Mouse (Mus musculus): ENCODE measurements around the gene Ccdc92b. TPM values are rescaled to one million over a fixed set of nuclear protein-coding genes. Genes with fewer than 3 reads are reported as not detected.

The Ccdc92b gene
- polyA plus RNA-seq, 1 experiment from 2014 or later = 0.74 TPM

- Histone ChIP-seq H3K4me2 (ENCODE audit: low read depth, low read length) (peak overlapping the region; percentile 92), H3K27ac (replicated peaks; ENCODE audit: low read depth, low read length) (peak overlapping the region; percentile 47; the same call in 1 of the 2 replicates), H3K4me3 (ENCODE audit: low read depth, low read length) (peak overlapping the region; percentile 98), H3K27me3 (ENCODE audit: control insufficient read depth, insufficient read depth, low read length) (no peaks in the 10 kb centered on the region), H3K4me1 (ENCODE audit: control insufficient read depth, insufficient read depth, low read length) (peaks cover 5% of the 10 kb centered on the region; the same call in 1 of the 2 replicates), H3K9ac (replicated peaks; ENCODE audit: low read length) (peak overlapping the region; percentile 82), H3K36me3 (replicated peaks; ENCODE audit: control insufficient read depth, insufficient read depth, low read depth, low read length) (no peaks in the 10 kb centered on the region), H3K9me3 (replicated peaks; ENCODE audit: control insufficient read depth, low read length) (no peaks in the 10 kb centered on the region)
- 2% methylated on average over 46 of the region's 53 CpGs for WGBS
- DNase-seq (ENCODE audit: low spot score) = peak; percentile 11
- 0 out of 2 replicates have a peak, but pooled peaks have one; percentile 11 for ATAC-seq (replicated peaks; ENCODE audit: insufficient number of reproducible peaks, low FRiP score, low TSS enrichment, low read depth)
These were observed 30.5 kb downstream of the Ccdc92b start for GRCm38 (mm10) chr11:74649647-74650551.

- H3K4me1 ChIP-seq (ENCODE audit: control insufficient read depth, insufficient read depth, low read length) = peaks cover 5% of the 10 kb centered on the region; the same call in 1 of the 2 replicates
- H3K4me3 ChIP-seq (ENCODE audit: low read depth, low read length) = peak overlapping the region; percentile 98
- DNase-seq (ENCODE audit: low spot score) (no peak), ATAC-seq (replicated peaks; ENCODE audit: insufficient number of reproducible peaks, low FRiP score, low TSS enrichment, low read depth) (no peak)
- H3K27me3 ChIP-seq (ENCODE audit: control insufficient read depth, insufficient read depth, low read length) = no peaks in the 10 kb centered on the region
- H3K36me3 ChIP-seq (replicated peaks; ENCODE audit: control insufficient read depth, insufficient read depth, low read depth, low read length) = no peaks in the 10 kb centered on the region
- no peak overlapping the region for H3K27ac ChIP-seq (replicated peaks; ENCODE audit: low read depth, low read length)
- H3K4me2 ChIP-seq (ENCODE audit: low read depth, low read length) = peak overlapping the region; percentile 92
- WGBS = 65% methylated on average over 4 of the region's 4 CpGs
- peak overlapping the region; percentile 27; the same call in 1 of the 2 replicates for H3K9ac ChIP-seq (replicated peaks; ENCODE audit: low read length)
- no peaks in the 10 kb centered on the region for H3K9me3 ChIP-seq (replicated peaks; ENCODE audit: control insufficient read depth, low read length)
These were observed 31.2 kb downstream of the Ccdc92b start for GRCm38 (mm10) chr11:74650576-74651100.

GRCm38 (mm10) chr11:74652791-74653191, 33.4 kb downstream of the Ccdc92b start:
- Histone ChIP-seq H3K27ac (replicated peaks; ENCODE audit: low read depth, low read length) (no peak overlapping the region), H3K4me2 (ENCODE audit: low read depth, low read length) (no peak overlapping the region), H3K4me1 (ENCODE audit: control insufficient read depth, insufficient read depth, low read length) (peaks cover 5% of the 10 kb centered on the region; the same call in 1 of the 2 replicates), H3K27me3 (ENCODE audit: control insufficient read depth, insufficient read depth, low read length) (no peaks in the 10 kb centered on the region), H3K4me3 (ENCODE audit: low read depth, low read length) (no peak overlapping the region), H3K9ac (replicated peaks; ENCODE audit: low read length) (no peak overlapping the region), H3K9me3 (replicated peaks; ENCODE audit: control insufficient read depth, low read length) (no peaks in the 10 kb centered on the region), H3K36me3 (replicated peaks; ENCODE audit: control insufficient read depth, insufficient read depth, low read depth, low read length) (peaks cover 6% of the 10 kb centered on the region)
- 86% methylated on average over 4 of the region's 4 CpGs for WGBS
- ATAC-seq (replicated peaks; ENCODE audit: insufficient number of reproducible peaks, low FRiP score, low TSS enrichment, low read depth) = no peak
- no peak for DNase-seq (ENCODE audit: low spot score)

GRCm38 (mm10) chr11:74653385-74653784, 34.0 kb downstream of the Ccdc92b start:
- Histone ChIP-seq H3K4me1 (ENCODE audit: control insufficient read depth, insufficient read depth, low read length) (peaks cover 5% of the 10 kb centered on the region; the same call in 1 of the 2 replicates), H3K9ac (replicated peaks; ENCODE audit: low read length) (peak overlapping the region; percentile 18; the same call in 1 of the 2 replicates), H3K4me2 (ENCODE audit: low read depth, low read length) (no peak overlapping the region), H3K27ac (replicated peaks; ENCODE audit: low read depth, low read length) (no peak overlapping the region), H3K9me3 (replicated peaks; ENCODE audit: control insufficient read depth, low read length) (no peaks in the 10 kb centered on the region), H3K27me3 (ENCODE audit: control insufficient read depth, insufficient read depth, low read length) (no peaks in the 10 kb centered on the region), H3K4me3 (ENCODE audit: low read depth, low read length) (no peak overlapping the region), H3K36me3 (replicated peaks; ENCODE audit: control insufficient read depth, insufficient read depth, low read depth, low read length) (peaks cover 10% of the 10 kb centered on the region)
- DNase-seq (ENCODE audit: low spot score) (no peak), ATAC-seq (replicated peaks; ENCODE audit: insufficient number of reproducible peaks, low FRiP score, low TSS enrichment, low read depth) (no peak)
- WGBS = 57% methylated on average over 6 of the region's 6 CpGs

- no peak overlapping the region for H3K27ac ChIP-seq (replicated peaks; ENCODE audit: low read depth, low read length)
- no peak for DNase-seq (ENCODE audit: low spot score)
These were observed 36.5 kb downstream of the Ccdc92b start for GRCm38 (mm10) chr11:74655941-74656340.

GRCm38 (mm10) chr11:74660336-74660735, 40.9 kb downstream of the Ccdc92b start:
- 92% methylated on average over 13 of the region's 13 CpGs for WGBS
- no peak overlapping the region for H3K4me2 ChIP-seq (ENCODE audit: low read depth, low read length)
- no peak overlapping the region for H3K9ac ChIP-seq (replicated peaks; ENCODE audit: low read length)
- no peaks in the 10 kb centered on the region for H3K27me3 ChIP-seq (ENCODE audit: control insufficient read depth, insufficient read depth, low read length)
- DNase-seq (ENCODE audit: low spot score) (no peak), ATAC-seq (replicated peaks; ENCODE audit: insufficient number of reproducible peaks, low FRiP score, low TSS enrichment, low read depth) (no peak)
- no peak overlapping the region for H3K27ac ChIP-seq (replicated peaks; ENCODE audit: low read depth, low read length)
- no peak overlapping the region for H3K4me3 ChIP-seq (ENCODE audit: low read depth, low read length)
- H3K9me3 ChIP-seq (replicated peaks; ENCODE audit: control insufficient read depth, low read length) = no peaks in the 10 kb centered on the region
- H3K36me3 ChIP-seq (replicated peaks; ENCODE audit: control insufficient read depth, insufficient read depth, low read depth, low read length) = peaks cover 24% of the 10 kb centered on the region
- no peaks in the 10 kb centered on the region for H3K4me1 ChIP-seq (ENCODE audit: control insufficient read depth, insufficient read depth, low read length)

More at GRCm38 (mm10) chr11:74655941-74656340, 36.5 kb downstream of the Ccdc92b start:
- ATAC-seq (replicated peaks; ENCODE audit: insufficient number of reproducible peaks, low FRiP score, low TSS enrichment, low read depth) = no peak
- peaks cover 24% of the 10 kb centered on the region for H3K36me3 ChIP-seq (replicated peaks; ENCODE audit: control insufficient read depth, insufficient read depth, low read depth, low read length)
- H3K27me3 ChIP-seq (ENCODE audit: control insufficient read depth, insufficient read depth, low read length) = no peaks in the 10 kb centered on the region
- no peak overlapping the region for H3K4me2 ChIP-seq (ENCODE audit: low read depth, low read length)
- H3K4me1 ChIP-seq (ENCODE audit: control insufficient read depth, insufficient read depth, low read length) = no peaks in the 10 kb centered on the region
- WGBS = 89% methylated on average over 3 of the region's 3 CpGs
- H3K4me3 ChIP-seq (ENCODE audit: low read depth, low read length) = no peak overlapping the region
- no peaks in the 10 kb centered on the region for H3K9me3 ChIP-seq (replicated peaks; ENCODE audit: control insufficient read depth, low read length)
- no peak overlapping the region for H3K9ac ChIP-seq (replicated peaks; ENCODE audit: low read length)

- WGBS = 92% methylated on average over 19 of the region's 19 CpGs
- Histone ChIP-seq H3K36me3 (replicated peaks; ENCODE audit: control insufficient read depth, insufficient read depth, low read depth, low read length) (peaks cover 24% of the 10 kb centered on the region), H3K27me3 (ENCODE audit: control insufficient read depth, insufficient read depth, low read length) (no peaks in the 10 kb centered on the region), H3K4me3 (ENCODE audit: low read depth, low read length) (no peak overlapping the region), H3K4me2 (ENCODE audit: low read depth, low read length) (no peak overlapping the region), H3K4me1 (ENCODE audit: control insufficient read depth, insufficient read depth, low read length) (no peaks in the 10 kb centered on the region), H3K9ac (replicated peaks; ENCODE audit: low read length) (no peak overlapping the region), H3K9me3 (replicated peaks; ENCODE audit: control insufficient read depth, low read length) (no peaks in the 10 kb centered on the region), H3K27ac (replicated peaks; ENCODE audit: low read depth, low read length) (no peak overlapping the region)
- no peak for ATAC-seq (replicated peaks; ENCODE audit: insufficient number of reproducible peaks, low FRiP score, low TSS enrichment, low read depth)
- no peak for DNase-seq (ENCODE audit: low spot score)
These were observed 42.2 kb downstream of the Ccdc92b start for GRCm38 (mm10) chr11:74661641-74662040.

- no peak overlapping the region for H3K27ac ChIP-seq (replicated peaks; ENCODE audit: low read depth, low read length)
- H3K4me3 ChIP-seq (ENCODE audit: low read depth, low read length) = no peak overlapping the region
- H3K9ac ChIP-seq (replicated peaks; ENCODE audit: low read length) = no peak overlapping the region
- no peaks in the 10 kb centered on the region for H3K9me3 ChIP-seq (replicated peaks; ENCODE audit: control insufficient read depth, low read length)
- no peak for ATAC-seq (replicated peaks; ENCODE audit: insufficient number of reproducible peaks, low FRiP score, low TSS enrichment, low read depth)
- H3K36me3 ChIP-seq (replicated peaks; ENCODE audit: control insufficient read depth, insufficient read depth, low read depth, low read length) = peaks cover 22% of the 10 kb centered on the region
- WGBS = 93% methylated on average over 6 of the region's 6 CpGs
- DNase-seq (ENCODE audit: low spot score) = no peak
- no peaks in the 10 kb centered on the region for H3K27me3 ChIP-seq (ENCODE audit: control insufficient read depth, insufficient read depth, low read length)
- H3K4me1 ChIP-seq (ENCODE audit: control insufficient read depth, insufficient read depth, low read length) = no peaks in the 10 kb centered on the region
- no peak overlapping the region for H3K4me2 ChIP-seq (ENCODE audit: low read depth, low read length)
These were observed 42.8 kb downstream of the Ccdc92b start for GRCm38 (mm10) chr11:74662221-74662620.

Data from embryonic facial prominence, embryonic 11.5 days (tissue).